34 mouse cellular contexts compared by ENCODE assay signal in genomic region chr1:191234837-191235236, GRCm38 (mm10). TPM values are rescaled to one million over a fixed set of nuclear protein-coding genes. Genes with fewer than 3 reads are reported as not detected.
"Had no signal": no experiment of that assay in that cellular context is flagged by ENCODE, and none has a peak within 500 bp of the region (broad histone marks: within the 10 kb centered on the region; RNA-seq: fewer than 3 reads in every experiment).

No protein-coding gene starts in this region.

- H3K4me1 ChIP-seq: hindbrain, embryonic 10.5 days; hindbrain, embryonic 12.5 days; hindbrain, embryonic 13.5 days; hindbrain, embryonic 15.5 days; intestine, embryonic 15.5 days; kidney, embryonic 15.5 days had no signal

- H3K27ac ChIP-seq: heart, embryonic 10.5 days; hindbrain, embryonic 10.5 days; hindbrain, embryonic 12.5 days; hindbrain, embryonic 13.5 days; hindbrain, embryonic 14.5 days; hindbrain, embryonic 15.5 days; hindbrain, postnatal 0 days; intestine, embryonic 15.5 days; kidney, embryonic 15.5 days; kidney, postnatal 0 days; layer of hippocampus, adult 2 months had no signal

- H3K27me3 ChIP-seq: heart, embryonic 12.5 days; heart, embryonic 13.5 days; heart, embryonic 15.5 days; hindbrain, embryonic 12.5 days; hindbrain, embryonic 13.5 days; hindbrain, embryonic 15.5 days; intestine, embryonic 15.5 days; kidney, embryonic 15.5 days had no signal

- ATAC-seq: hindbrain, embryonic 16.5 days; hindbrain, postnatal 0 days; inflammation-experienced regulatory T-cells, adult 6 months; intestine, embryonic 15.5 days; intestine, embryonic 16.5 days; intestine, postnatal 0 days had no signal

- H3K4me3 ChIP-seq: heart, embryonic 10.5 days; heart, embryonic 12.5 days; heart, embryonic 13.5 days; heart, embryonic 15.5 days; hindbrain, embryonic 10.5 days; hindbrain, embryonic 12.5 days; hindbrain, embryonic 13.5 days; hindbrain, embryonic 15.5 days; intestine, embryonic 15.5 days; kidney, embryonic 15.5 days; layer of hippocampus, adult 2 months had no signal

- H3K36me3 ChIP-seq: heart, embryonic 15.5 days; hindbrain, embryonic 12.5 days; hindbrain, embryonic 15.5 days; intestine, embryonic 15.5 days; kidney, embryonic 15.5 days had no signal

- DNase-seq: heart, postnatal 10 days; heart, postnatal 14 days; heart, postnatal 36 days; heart, postnatal 4 days; kidney, adult 11 months; kidney, adult 18-20 months; kidney, adult 2 months; kidney, adult 8-10 months; kidney, adult 9 months; kidney, postnatal 10 days; kidney, postnatal 14 days; kidney, postnatal 25 days; kidney, postnatal 36 days; kidney, postnatal 4 days; layer of hippocampus, adult 9-11 months; layer of hippocampus, postnatal 36 days had no signal

RNA-seq across cellular contexts. Expression of gene Atf3, which starts 17.0 kb away (rescaled TPM):
- polyA plus RNA-seq: inflammation-experienced regulatory T-cells, adult 6 months had no signal
